Mouse (Mus musculus): ENCODE data around the gene Ntrk1. TPM values are rescaled to one million over a fixed set of nuclear protein-coding genes. Genes with fewer than 3 reads are reported as not detected.
"Not testable (repeated sequence)": the region's sequence is repeated elsewhere in the genome, so short reads cannot be mapped to it uniquely, and the experiment has no call there.

The Ntrk1 gene
- 0.80 and 103 TPM in 2 replicates for polyA plus RNA-seq (2014; fragmentation: Nextera tagmentation; extraction: Ambion mirVana)

GRCm38 (mm10) chr3:87794922-87795325, at the start of gene Ntrk1:
Ntrk1 (minus strand) TSS chr3:87795162.
- 1% methylated on average over 44 of the region's 47 CpGs for WGBS
- peaks cover 10% of the 10 kb centered on the region; the same call in 1 of the 2 replicates for H3K4me1 ChIP-seq (ENCODE audit: control insufficient read depth, insufficient read depth, low read length)
- peak within 1 kb of the TSS; percentile 44 for H3K9ac ChIP-seq (replicated peaks; ENCODE audit: low read depth, low read length)
- H3K36me3 ChIP-seq (ENCODE audit: control insufficient read depth, insufficient read depth, low read length): no peaks in the 10 kb centered on the region
- H3K27me3 ChIP-seq (ENCODE audit: control insufficient read depth, insufficient read depth, low read length): peaks cover 45% of the 10 kb centered on the region
- peak within 1 kb of the TSS; percentile 45 for H3K4me2 ChIP-seq (ENCODE audit: low read depth, low read length)
- H3K27ac ChIP-seq (ENCODE audit: low read depth, low read length): no peak within 1 kb of the TSS
- peak within 1 kb of the TSS; percentile 28 for H3K4me3 ChIP-seq (ENCODE audit: low read depth, low read length)
- ATAC-seq (ENCODE audit: low read depth): peak; percentile 58; the same call in 1 of the 2 replicates
- H3K9me3 ChIP-seq (ENCODE audit: control insufficient read depth, low read length): no peaks in the 10 kb centered on the region

DNA sequence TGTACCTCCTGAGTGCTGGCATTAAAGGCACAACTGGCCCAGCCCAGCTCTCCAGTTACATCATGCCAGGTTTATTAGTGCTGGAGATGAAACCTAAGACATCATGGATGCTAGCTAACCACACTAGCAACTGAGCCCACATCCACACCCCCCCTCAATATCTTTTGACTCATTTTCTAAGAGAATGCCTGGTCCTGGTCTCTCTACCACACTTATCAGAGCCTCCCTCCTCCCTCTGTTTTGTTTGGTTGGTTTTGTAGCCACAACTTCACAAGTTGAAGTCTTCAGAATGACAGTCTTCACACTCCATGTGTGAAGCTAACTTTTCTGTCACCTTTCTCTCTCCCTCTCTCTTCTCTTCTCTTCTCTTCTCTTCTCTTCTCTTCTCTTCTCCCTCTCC, 45.9 kb upstream of the Ntrk1 start:
- no peak for ATAC-seq (ENCODE audit: low read depth)
- no peaks in the 10 kb centered on the region for H3K9me3 ChIP-seq (ENCODE audit: control insufficient read depth, low read length)
- no peaks in the 10 kb centered on the region for H3K4me1 ChIP-seq (ENCODE audit: control insufficient read depth, insufficient read depth, low read length)
- H3K4me3 ChIP-seq (ENCODE audit: low read depth, low read length): no peak overlapping the region
- H3K4me2 ChIP-seq (ENCODE audit: low read depth, low read length): no peak overlapping the region
- H3K27ac ChIP-seq (ENCODE audit: low read depth, low read length): no peak overlapping the region
- no peak overlapping the region for H3K9ac ChIP-seq (replicated peaks; ENCODE audit: low read depth, low read length)
- H3K36me3 ChIP-seq (ENCODE audit: control insufficient read depth, insufficient read depth, low read length): no peaks in the 10 kb centered on the region
- no peaks in the 10 kb centered on the region for H3K27me3 ChIP-seq (ENCODE audit: control insufficient read depth, insufficient read depth, low read length)

DNA sequence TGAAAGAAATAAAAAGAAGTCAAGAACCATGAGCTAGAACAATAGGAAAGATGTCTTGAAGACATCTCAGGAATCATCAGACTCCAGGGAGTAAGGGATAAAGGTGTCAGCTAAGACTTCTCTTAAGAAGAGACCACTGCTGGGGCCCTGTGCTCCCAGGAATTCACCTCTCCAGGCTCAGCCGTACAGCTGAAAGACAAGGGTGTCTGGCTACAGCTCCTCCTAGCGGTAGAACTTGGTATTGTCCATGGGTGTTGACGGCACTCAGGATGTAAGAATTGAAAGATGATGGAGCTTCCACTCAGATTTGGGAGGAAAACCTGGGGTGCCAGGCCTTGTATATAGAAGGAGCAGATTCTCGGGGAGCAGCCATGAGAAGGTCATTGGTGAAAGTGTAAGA, 43.7 kb upstream of the Ntrk1 start:
- H3K4me1 ChIP-seq (ENCODE audit: control insufficient read depth, insufficient read depth, low read length): no peaks in the 10 kb centered on the region
- H3K4me3 ChIP-seq (ENCODE audit: low read depth, low read length): no peak overlapping the region
- H3K9me3 ChIP-seq (ENCODE audit: control insufficient read depth, low read length): no peaks in the 10 kb centered on the region
- H3K4me2 ChIP-seq (ENCODE audit: low read depth, low read length): no peak overlapping the region
- H3K27me3 ChIP-seq (ENCODE audit: control insufficient read depth, insufficient read depth, low read length): no peaks in the 10 kb centered on the region
- ATAC-seq (ENCODE audit: low read depth): no peak
- H3K36me3 ChIP-seq (ENCODE audit: control insufficient read depth, insufficient read depth, low read length): no peaks in the 10 kb centered on the region
- no peak overlapping the region for H3K27ac ChIP-seq (ENCODE audit: low read depth, low read length)
- no peak overlapping the region for H3K9ac ChIP-seq (replicated peaks; ENCODE audit: low read depth, low read length)
- WGBS: 0% methylated on average over 4 of the region's 4 CpGs

DNA sequence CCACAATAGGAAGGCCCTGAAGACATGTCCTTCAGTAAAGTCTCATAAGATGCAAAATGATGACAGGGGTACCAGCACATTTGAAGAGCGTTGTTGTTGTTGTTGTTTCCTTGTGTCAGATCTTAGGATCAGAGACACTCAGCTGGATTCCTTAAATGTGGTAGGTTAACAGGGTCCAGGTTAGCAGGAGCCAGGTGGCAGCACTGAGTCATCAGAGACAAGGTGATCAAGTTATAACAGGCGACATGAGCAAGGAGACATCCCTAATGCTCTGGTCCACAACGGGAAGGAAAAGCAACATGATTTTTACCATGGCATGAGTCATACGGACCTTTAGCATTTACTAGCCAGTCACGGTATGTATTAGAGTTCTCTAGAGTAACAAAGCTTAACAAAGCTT, 38.5 kb upstream of the Ntrk1 start:
- 66% methylated on average over 5 of the region's 5 CpGs for WGBS
- Histone ChIP-seq H3K4me3 (ENCODE audit: low read depth, low read length) (no peak overlapping the region), H3K36me3 (ENCODE audit: control insufficient read depth, insufficient read depth, low read length) (no peaks in the 10 kb centered on the region), H3K9me3 (ENCODE audit: control insufficient read depth, low read length) (no peaks in the 10 kb centered on the region), H3K27me3 (ENCODE audit: control insufficient read depth, insufficient read depth, low read length) (no peaks in the 10 kb centered on the region), H3K27ac (ENCODE audit: low read depth, low read length) (no peak overlapping the region), H3K4me1 (ENCODE audit: control insufficient read depth, insufficient read depth, low read length) (no peaks in the 10 kb centered on the region), H3K4me2 (ENCODE audit: low read depth, low read length) (no peak overlapping the region), H3K9ac (replicated peaks; ENCODE audit: low read depth, low read length) (no peak overlapping the region)
- no peak for ATAC-seq (ENCODE audit: low read depth)

DNA sequence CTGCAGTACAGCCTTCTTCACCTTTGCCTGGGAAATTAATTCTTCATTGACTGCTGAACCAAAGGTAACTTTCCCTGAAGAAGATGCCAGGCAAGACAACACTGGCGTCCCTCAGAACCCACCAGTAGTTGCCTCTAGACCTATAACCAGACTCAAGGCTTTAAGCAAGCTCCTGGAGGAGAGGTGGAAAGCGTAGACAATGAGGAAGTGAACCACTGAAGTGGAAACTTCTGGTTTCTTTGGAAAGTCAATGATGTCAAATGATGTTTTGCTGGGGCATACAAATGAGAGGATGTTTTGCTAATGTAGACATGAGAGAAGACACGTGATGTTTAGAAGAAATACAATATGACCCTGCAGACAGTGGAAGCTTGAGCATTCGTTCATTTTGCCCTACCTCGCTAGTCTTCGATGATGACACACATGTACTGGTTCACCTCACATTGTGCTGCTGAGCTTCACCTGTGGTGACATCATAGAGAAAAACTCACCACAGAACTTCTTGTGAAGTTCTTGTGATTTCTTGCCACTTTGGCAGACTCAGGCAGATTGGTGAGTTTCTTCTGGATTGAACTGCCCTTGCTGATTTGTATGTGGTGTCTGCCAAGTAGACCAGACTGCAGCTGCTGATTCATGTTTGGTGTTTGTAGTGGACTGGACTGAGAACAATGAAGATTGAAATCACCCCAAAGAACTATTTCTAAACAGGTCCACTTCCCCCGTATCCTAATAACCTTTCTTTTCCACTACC, 37.3 kb upstream of the Ntrk1 start:
- no peak for ATAC-seq (ENCODE audit: low read depth)

DNA sequence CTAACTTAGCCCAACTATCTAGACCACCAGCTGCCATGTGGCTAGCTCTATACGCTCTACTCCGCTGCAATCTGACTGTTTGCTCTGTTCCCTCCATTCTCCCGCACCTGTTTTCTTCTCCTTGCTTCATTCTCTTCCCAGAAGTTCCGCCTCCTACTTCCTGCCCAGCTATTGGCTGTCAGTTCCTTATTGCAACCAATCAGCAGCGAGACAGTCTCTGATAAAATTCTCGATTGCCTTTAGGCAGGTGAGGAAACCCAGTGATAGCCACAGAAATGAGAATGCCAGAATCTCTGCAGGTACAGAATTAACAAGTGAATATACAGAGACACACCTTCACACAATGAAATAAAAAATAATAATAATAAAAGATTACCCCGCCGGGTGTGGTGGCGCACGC, 34.1 kb upstream of the Ntrk1 start:
- Histone ChIP-seq H3K9ac (replicated peaks; ENCODE audit: low read depth, low read length) (no peak overlapping the region), H3K4me3 (ENCODE audit: low read depth, low read length) (no peak overlapping the region), H3K36me3 (ENCODE audit: control insufficient read depth, insufficient read depth, low read length) (no peaks in the 10 kb centered on the region), H3K9me3 (ENCODE audit: control insufficient read depth, low read length) (no peaks in the 10 kb centered on the region), H3K4me2 (ENCODE audit: low read depth, low read length) (no peak overlapping the region), H3K27me3 (ENCODE audit: control insufficient read depth, insufficient read depth, low read length) (no peaks in the 10 kb centered on the region), H3K27ac (ENCODE audit: low read depth, low read length) (no peak overlapping the region), H3K4me1 (ENCODE audit: control insufficient read depth, insufficient read depth, low read length) (no peaks in the 10 kb centered on the region)
- no peak for ATAC-seq (ENCODE audit: low read depth)
- WGBS: 55% methylated on average over 10 of the region's 10 CpGs

More for the DNA sequence above, 37.3 kb upstream of the Ntrk1 start:
- Histone ChIP-seq H3K27ac (ENCODE audit: low read depth, low read length) (no peak overlapping the region), H3K4me2 (ENCODE audit: low read depth, low read length) (no peak overlapping the region), H3K4me3 (ENCODE audit: low read depth, low read length) (no peak overlapping the region), H3K36me3 (ENCODE audit: control insufficient read depth, insufficient read depth, low read length) (no peaks in the 10 kb centered on the region), H3K4me1 (ENCODE audit: control insufficient read depth, insufficient read depth, low read length) (no peaks in the 10 kb centered on the region), H3K27me3 (ENCODE audit: control insufficient read depth, insufficient read depth, low read length) (no peaks in the 10 kb centered on the region), H3K9ac (replicated peaks; ENCODE audit: low read depth, low read length) (no peak overlapping the region), H3K9me3 (ENCODE audit: control insufficient read depth, low read length) (no peaks in the 10 kb centered on the region)
- whole genome bisulfite sequencing: 88% methylated on average over 7 of the region's 7 CpGs

DNA sequence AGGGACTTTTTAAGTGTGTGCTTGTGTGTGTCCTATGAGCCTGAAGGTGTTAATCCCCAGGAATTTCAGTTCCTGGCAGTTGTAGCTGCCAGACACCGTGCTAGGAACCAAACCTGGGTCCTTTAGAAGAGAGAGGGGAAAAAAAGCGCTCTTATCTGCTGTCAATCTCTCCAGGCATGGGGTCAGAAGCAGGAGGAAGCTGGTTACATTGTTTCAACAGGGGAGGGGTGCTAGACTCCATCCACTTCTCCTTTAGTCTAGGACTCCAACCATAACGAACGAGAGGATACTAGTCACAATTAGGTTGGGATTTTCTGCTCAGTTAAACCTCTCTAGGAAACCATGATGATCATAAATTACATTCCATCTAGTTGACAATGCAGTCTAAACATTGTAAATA, 33.5 kb upstream of the Ntrk1 start:
- no peak for ATAC-seq (ENCODE audit: low read depth)
- Histone ChIP-seq H3K9ac (replicated peaks; ENCODE audit: low read depth, low read length) (no peak overlapping the region), H3K4me2 (ENCODE audit: low read depth, low read length) (no peak overlapping the region), H3K4me3 (ENCODE audit: low read depth, low read length) (no peak overlapping the region), H3K4me1 (ENCODE audit: control insufficient read depth, insufficient read depth, low read length) (no peaks in the 10 kb centered on the region), H3K27me3 (ENCODE audit: control insufficient read depth, insufficient read depth, low read length) (no peaks in the 10 kb centered on the region), H3K9me3 (ENCODE audit: control insufficient read depth, low read length) (no peaks in the 10 kb centered on the region), H3K27ac (ENCODE audit: low read depth, low read length) (no peak overlapping the region), H3K36me3 (ENCODE audit: control insufficient read depth, insufficient read depth, low read length) (no peaks in the 10 kb centered on the region)
- WGBS: 33% methylated on average over 4 of the region's 4 CpGs

DNA sequence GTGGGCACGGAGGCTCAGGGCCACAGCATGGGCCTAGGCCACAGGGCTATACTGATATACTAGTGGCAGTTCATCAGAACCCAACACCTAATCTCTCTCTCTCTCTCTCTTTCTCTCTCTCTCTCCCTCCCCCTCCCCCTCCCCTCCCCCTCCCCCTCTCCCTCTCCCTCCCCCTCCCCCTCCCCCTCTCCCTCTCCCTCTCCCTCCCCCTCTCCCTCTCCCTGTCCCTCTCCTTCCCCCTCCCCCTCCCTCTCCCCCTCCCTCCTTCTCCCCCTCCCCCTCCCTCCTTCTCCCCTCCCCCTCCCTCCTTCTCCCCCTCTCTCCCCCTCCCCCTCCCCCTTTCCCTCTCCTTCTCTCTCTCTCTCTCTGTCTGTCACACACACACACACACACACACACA, 29.2 kb upstream of the Ntrk1 start, which contains the start of gene Pear1:
Gene Pear1, minus strand, starts transcription at position 101 of the 400 bp plus-strand sequence.
- not testable (repeated sequence) for H3K4me3 ChIP-seq (ENCODE audit: low read depth, low read length); ATAC-seq (ENCODE audit: low read depth)

DNA sequence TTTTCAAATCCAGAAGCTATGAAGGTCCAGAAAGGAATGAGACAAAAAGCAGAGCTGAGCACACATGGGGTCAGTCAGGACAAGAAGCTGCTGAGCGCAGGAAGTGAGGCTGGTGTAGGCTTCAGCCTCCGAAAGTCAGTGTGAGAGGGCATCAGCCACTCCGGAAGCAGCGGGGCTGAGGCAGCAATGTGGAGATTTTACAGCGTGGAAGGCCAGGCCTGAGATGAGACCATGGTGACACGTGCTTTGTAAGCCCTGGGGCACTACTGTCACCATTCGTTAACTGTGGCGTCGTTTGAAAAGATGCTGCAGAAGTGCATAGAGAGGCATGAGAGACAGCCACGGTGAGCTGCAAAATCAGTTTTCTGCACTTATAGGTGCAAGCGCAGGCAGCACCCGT, 23.3 kb upstream of the Ntrk1 start:
- no peak for ATAC-seq (ENCODE audit: low read depth)
- H3K4me3 ChIP-seq (ENCODE audit: low read depth, low read length): no peak overlapping the region
- no peak overlapping the region for H3K4me2 ChIP-seq (ENCODE audit: low read depth, low read length)
- no peaks in the 10 kb centered on the region for H3K9me3 ChIP-seq (ENCODE audit: control insufficient read depth, low read length)
- H3K4me1 ChIP-seq (ENCODE audit: control insufficient read depth, insufficient read depth, low read length): no peaks in the 10 kb centered on the region
- no peak overlapping the region for H3K9ac ChIP-seq (replicated peaks; ENCODE audit: low read depth, low read length)
- H3K27me3 ChIP-seq (ENCODE audit: control insufficient read depth, insufficient read depth, low read length): no peaks in the 10 kb centered on the region
- H3K27ac ChIP-seq (ENCODE audit: low read depth, low read length): no peak overlapping the region
- 43% methylated on average over 12 of the region's 12 CpGs for whole genome bisulfite sequencing
- H3K36me3 ChIP-seq (ENCODE audit: control insufficient read depth, insufficient read depth, low read length): no peaks in the 10 kb centered on the region

More for the DNA sequence above, 29.2 kb upstream of the Ntrk1 start, which contains the start of gene Pear1:
- H3K27me3 ChIP-seq (ENCODE audit: control insufficient read depth, insufficient read depth, low read length); H3K4me1 ChIP-seq (ENCODE audit: control insufficient read depth, insufficient read depth, low read length); H3K9ac ChIP-seq (replicated peaks; ENCODE audit: low read depth, low read length); H3K9me3 ChIP-seq (ENCODE audit: control insufficient read depth, low read length); H3K4me2 ChIP-seq (ENCODE audit: low read depth, low read length); H3K36me3 ChIP-seq (ENCODE audit: control insufficient read depth, insufficient read depth, low read length); H3K27ac ChIP-seq (ENCODE audit: low read depth, low read length): not testable (repeated sequence)
- WGBS: 87% methylated on average over 1 of the region's 1 CpGs

Data from neural tube, embryonic 14.5 days (tissue).